8 mouse cellular contexts compared by ENCODE assay signal in the genomic region with DNA sequence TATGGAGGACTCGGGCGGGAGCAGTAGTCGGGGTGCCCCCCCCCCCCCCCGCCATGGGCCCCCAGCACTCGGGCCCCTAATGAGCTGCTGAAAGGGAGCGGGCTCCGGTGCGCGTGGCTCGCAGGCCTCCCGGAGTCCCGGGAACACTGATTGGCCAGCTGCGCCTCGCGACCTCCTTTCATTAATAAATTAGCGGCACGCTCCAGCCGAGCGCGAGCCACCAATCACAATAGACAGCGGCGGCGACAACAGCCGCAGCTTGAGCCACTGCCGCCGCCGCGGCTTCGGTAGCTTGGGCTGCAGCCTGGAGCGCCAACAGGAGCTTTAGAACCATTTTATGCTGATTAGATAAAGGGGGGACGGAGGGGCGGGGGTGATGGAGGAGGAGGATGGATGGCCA. TPM values are rescaled to one million over a fixed set of nuclear protein-coding genes. Genes with fewer than 3 reads are reported as not detected.
DNase-seq lines count a peak whose midpoint lies in the region; ATAC-seq lines count a peak whose summit lies in the region.

No protein-coding gene starts in this region.

- H3K36me3 ChIP-seq in kidney, embryonic 16.5 days (ENCODE audit: insufficient read depth, low read length), result no peaks in the 10 kb centered on the region
- no peaks in the 10 kb centered on the region for H3K36me3 ChIP-seq in midbrain, embryonic 11.5 days (ENCODE audit: control insufficient read depth, insufficient read depth, low read length)

- H3K27me3 ChIP-seq in kidney, embryonic 16.5 days (ENCODE audit: insufficient read depth, low read length), result peaks cover 92% of the 10 kb centered on the region
- peaks cover 88% of the 10 kb centered on the region for H3K27me3 ChIP-seq in midbrain, embryonic 11.5 days (ENCODE audit: control insufficient read depth, insufficient read depth, low read length)

- under 1% methylated on average over 28 of the region's 32 CpGs for WGBS in kidney, embryonic 16.5 days
- under 1% methylated on average over 27 of the region's 32 CpGs for WGBS in midbrain, embryonic 11.5 days

- peaks cover 36% of the 10 kb centered on the region for H3K4me1 ChIP-seq in kidney, embryonic 16.5 days (ENCODE audit: insufficient read depth, low read length)
- peaks cover 22% of the 10 kb centered on the region for H3K4me1 ChIP-seq in midbrain, embryonic 11.5 days (ENCODE audit: control insufficient read depth, insufficient read depth, low read length)

- H3K27ac ChIP-seq in kidney, embryonic 16.5 days (ENCODE audit: low read length), result no peak overlapping the region
- peak overlapping the region; percentile 81 for H3K27ac ChIP-seq in midbrain, embryonic 11.5 days (ENCODE audit: low read depth, low read length)

- peak; percentile 25 for ATAC-seq in granulocyte monocyte progenitor cell, adult 5-6 weeks (replicated peaks; ENCODE audit: poor library complexity, severe bottlenecking)
- ATAC-seq in kidney, embryonic 16.5 days (ENCODE audit: low FRiP score, low TSS enrichment), result peak; percentile 29
- ATAC-seq in midbrain, embryonic 11.5 days (ENCODE audit: low FRiP score), result peak; percentile 85

- peak overlapping the region; percentile 44 for H3K4me3 ChIP-seq in kidney, embryonic 16.5 days (ENCODE audit: low read length)
- peak overlapping the region; percentile 55 for H3K4me3 ChIP-seq in midbrain, embryonic 11.5 days (ENCODE audit: low read depth, low read length)

- no peaks in the 10 kb centered on the region for H3K9me3 ChIP-seq in kidney, embryonic 16.5 days (ENCODE audit: low read length)
- no peaks in the 10 kb centered on the region for H3K9me3 ChIP-seq in midbrain, embryonic 11.5 days (ENCODE audit: control insufficient read depth, low read length)

- peak; percentile 61 to 62 for DNase-seq in cerebellum, postnatal 10 days
- DNase-seq in cerebellum, adult 9-10 months, result no peak
- peak; percentile 42 for DNase-seq in adrenal gland, postnatal 14 days
- no peak for DNase-seq in midbrain, embryonic 11.5 days (ENCODE audit: low spot score, missing footprints)
- DNase-seq in urinary bladder, postnatal 25 days (ENCODE audit: low spot score), result no peak
- no peak for DNase-seq in spleen, adult 12 weeks (ENCODE audit: low spot score)

- H3K9ac ChIP-seq in kidney, embryonic 16.5 days (replicated peaks; ENCODE audit: low read length), result no peak overlapping the region
- H3K9ac ChIP-seq in midbrain, embryonic 11.5 days (ENCODE audit: low read length), result peak overlapping the region; percentile 4; the same call in 1 of the 2 replicates

- peak overlapping the region; percentile 65 for H3K4me2 ChIP-seq in kidney, embryonic 16.5 days (replicated peaks; ENCODE audit: low read depth, low read length)
- peak overlapping the region; percentile 55 for H3K4me2 ChIP-seq in midbrain, embryonic 11.5 days

RNA-seq across cellular contexts. Expression of gene Neurog2, which starts 0.4 kb away (rescaled TPM):
- total RNA-seq in adrenal gland, postnatal 14 days (2021), result not detected in 2 replicates
- not detected in 2 replicates for total RNA-seq in granulocyte monocyte progenitor cell, adult 5-6 weeks (2014; fragmentation: Nextera tagmentation)
- not detected in 2 replicates for total RNA-seq in granulocyte monocyte progenitor cell, adult 5-6 weeks (2017)
- not detected in 2 replicates for polyA plus RNA-seq in kidney, embryonic 16.5 days (2015; fragmentation: Nextera tagmentation; extraction: Ambion mirVana)
- 76.0 and 77.7 TPM in 2 replicates for polyA plus RNA-seq in midbrain, embryonic 11.5 days (2014; fragmentation: Nextera tagmentation; extraction: Ambion mirVana)

Comparison
In these comparisons a context has a peak if more than half of its experiments do, and no peak if none do; other contexts are left out.
1. DNase-seq: peak in cerebellum, postnatal 10 days (2 of 2) and adrenal gland, postnatal 14 days (single experiment); none in cerebellum, adult 9-10 months (single experiment), midbrain, embryonic 11.5 days (single experiment), urinary bladder, postnatal 25 days (single experiment) and spleen, adult 12 weeks (single experiment).
2. ATAC-seq: peak in every context shown above with its lines; median percentile 85 in midbrain, embryonic 11.5 days; 29 in kidney, embryonic 16.5 days; 25 in granulocyte monocyte progenitor cell, adult 5-6 weeks.